Mouse (Mus musculus): ENCODE results near the gene Dyrk1b. TPM values are rescaled to one million over a fixed set of nuclear protein-coding genes. Genes with fewer than 3 reads are reported as not detected.

Dyrk1b gene
- polyA plus RNA-seq, 1 experiment from 2014 or later, result 17.3 TPM

DNA sequence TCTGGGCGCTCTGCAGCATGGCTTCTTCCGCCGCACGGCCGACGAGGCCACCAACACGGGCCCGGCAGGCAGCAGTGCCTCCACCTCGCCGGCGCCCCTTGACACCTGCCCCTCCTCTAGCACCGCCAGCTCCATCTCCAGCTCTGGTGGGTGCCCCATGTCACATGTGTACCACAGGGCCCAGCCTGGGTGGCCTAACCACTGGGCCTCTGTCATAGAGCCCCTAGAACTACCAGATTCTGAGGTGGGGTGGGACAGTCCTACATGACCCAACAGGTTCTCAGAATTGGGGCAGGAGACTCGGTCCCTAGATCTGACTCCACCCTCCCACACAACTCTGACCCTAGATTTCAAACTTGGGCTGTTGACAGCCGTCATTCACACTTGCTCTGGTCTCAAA, 6.6 kb downstream of the Dyrk1b start:
- Histone ChIP-seq H3K27ac (replicated peaks; ENCODE audit: low read depth, low read length) (no peak overlapping the region), H3K27me3 (ENCODE audit: control insufficient read depth, insufficient read depth, low read length) (no peaks in the 10 kb centered on the region), H3K4me1 (ENCODE audit: control insufficient read depth, insufficient read depth, low read length) (peaks cover 6% of the 10 kb centered on the region; the same call in 1 of the 2 replicates), H3K9ac (replicated peaks; ENCODE audit: low read length) (no peak overlapping the region), H3K36me3 (ENCODE audit: control insufficient read depth, insufficient read depth, low read length) (peaks cover 98% of the 10 kb centered on the region), H3K9me3 (ENCODE audit: control insufficient read depth, low read length) (no peaks in the 10 kb centered on the region), H3K4me2 (ENCODE audit: low read length) (no peak overlapping the region), H3K4me3 (replicated peaks; ENCODE audit: low read depth, low read length) (no peak overlapping the region)
- DNase-seq (no peak), ATAC-seq (ENCODE audit: low FRiP score, low TSS enrichment) (peak; percentile 18; the same call in 1 of the 2 replicates)
- WGBS, result 94% methylated on average over 14 of the region's 14 CpGs

- ATAC-seq (ENCODE audit: low FRiP score, low TSS enrichment) (no peak), DNase-seq (no peak)
- no peak overlapping the region for H3K27ac ChIP-seq (replicated peaks; ENCODE audit: low read depth, low read length)
- no peaks in the 10 kb centered on the region for H3K9me3 ChIP-seq (ENCODE audit: control insufficient read depth, low read length)
- H3K4me3 ChIP-seq (replicated peaks; ENCODE audit: low read depth, low read length), result no peak overlapping the region
- no peaks in the 10 kb centered on the region for H3K4me1 ChIP-seq (ENCODE audit: control insufficient read depth, insufficient read depth, low read length)
- WGBS, result 94% methylated on average over 8 of the region's 8 CpGs
- no peaks in the 10 kb centered on the region for H3K27me3 ChIP-seq (ENCODE audit: control insufficient read depth, insufficient read depth, low read length)
- H3K4me2 ChIP-seq (ENCODE audit: low read length), result no peak overlapping the region
- H3K9ac ChIP-seq (replicated peaks; ENCODE audit: low read length), result no peak overlapping the region
- peaks cover 99% of the 10 kb centered on the region for H3K36me3 ChIP-seq (ENCODE audit: control insufficient read depth, insufficient read depth, low read length)
Measured at GRCm38 (mm10) chr7:28186631-28187030, 7.4 kb downstream of the Dyrk1b start.

GRCm38 (mm10) chr7:28191489-28191888, 12.2 kb downstream of the Dyrk1b start:
- Histone ChIP-seq H3K9ac (replicated peaks; ENCODE audit: low read length) (no peak overlapping the region), H3K4me3 (replicated peaks; ENCODE audit: low read depth, low read length) (no peak overlapping the region), H3K9me3 (ENCODE audit: control insufficient read depth, low read length) (no peaks in the 10 kb centered on the region), H3K27ac (replicated peaks; ENCODE audit: low read depth, low read length) (no peak overlapping the region), H3K27me3 (ENCODE audit: control insufficient read depth, insufficient read depth, low read length) (no peaks in the 10 kb centered on the region), H3K36me3 (ENCODE audit: control insufficient read depth, insufficient read depth, low read length) (peaks cover 88% of the 10 kb centered on the region), H3K4me1 (ENCODE audit: control insufficient read depth, insufficient read depth, low read length) (no peaks in the 10 kb centered on the region), H3K4me2 (ENCODE audit: low read length) (no peak overlapping the region)
- no peak for ATAC-seq (ENCODE audit: low FRiP score, low TSS enrichment)
- no peak for DNase-seq
- whole genome bisulfite sequencing, result 96% methylated on average over 3 of the region's 3 CpGs

GRCm38 (mm10) chr7:28191903-28192302, 12.6 kb downstream of the Dyrk1b start:
- Histone ChIP-seq H3K4me2 (ENCODE audit: low read length) (no peak overlapping the region), H3K4me3 (replicated peaks; ENCODE audit: low read depth, low read length) (no peak overlapping the region), H3K27ac (replicated peaks; ENCODE audit: low read depth, low read length) (no peak overlapping the region), H3K9ac (replicated peaks; ENCODE audit: low read length) (no peak overlapping the region), H3K36me3 (ENCODE audit: control insufficient read depth, insufficient read depth, low read length) (peaks cover 84% of the 10 kb centered on the region), H3K4me1 (ENCODE audit: control insufficient read depth, insufficient read depth, low read length) (no peaks in the 10 kb centered on the region), H3K27me3 (ENCODE audit: control insufficient read depth, insufficient read depth, low read length) (no peaks in the 10 kb centered on the region), H3K9me3 (ENCODE audit: control insufficient read depth, low read length) (no peaks in the 10 kb centered on the region)
- DNase-seq (no peak), ATAC-seq (ENCODE audit: low FRiP score, low TSS enrichment) (no peak)
- WGBS, result 93% methylated on average over 1 of the region's 1 CpGs

- H3K9ac ChIP-seq (replicated peaks; ENCODE audit: low read length), result no peak overlapping the region
- H3K27ac ChIP-seq (replicated peaks; ENCODE audit: low read depth, low read length), result no peak overlapping the region
- ATAC-seq (ENCODE audit: low FRiP score, low TSS enrichment) (no peak), DNase-seq (no peak)
- no peak overlapping the region for H3K4me2 ChIP-seq (ENCODE audit: low read length)
- 89% methylated on average over 5 of the region's 5 CpGs for WGBS
- peaks cover 58% of the 10 kb centered on the region for H3K36me3 ChIP-seq (ENCODE audit: control insufficient read depth, insufficient read depth, low read length)
- no peaks in the 10 kb centered on the region for H3K9me3 ChIP-seq (ENCODE audit: control insufficient read depth, low read length)
- H3K4me3 ChIP-seq (replicated peaks; ENCODE audit: low read depth, low read length), result no peak overlapping the region
- H3K27me3 ChIP-seq (ENCODE audit: control insufficient read depth, insufficient read depth, low read length), result no peaks in the 10 kb centered on the region
- no peaks in the 10 kb centered on the region for H3K4me1 ChIP-seq (ENCODE audit: control insufficient read depth, insufficient read depth, low read length)
Measured at GRCm38 (mm10) chr7:28195414-28196098, 16.3 kb downstream of the Dyrk1b start.

GRCm38 (mm10) chr7:28196528-28196927, 17.3 kb downstream of the Dyrk1b start:
- ATAC-seq (ENCODE audit: low FRiP score, low TSS enrichment), result no peak
- no peak overlapping the region for H3K27ac ChIP-seq (replicated peaks; ENCODE audit: low read depth, low read length)
- no peaks in the 10 kb centered on the region for H3K9me3 ChIP-seq (ENCODE audit: control insufficient read depth, low read length)
- 85% methylated on average over 14 of the region's 14 CpGs for WGBS
- H3K4me2 ChIP-seq (ENCODE audit: low read length), result no peak overlapping the region
- H3K4me3 ChIP-seq (replicated peaks; ENCODE audit: low read depth, low read length), result no peak overlapping the region
- H3K36me3 ChIP-seq (ENCODE audit: control insufficient read depth, insufficient read depth, low read length), result peaks cover 48% of the 10 kb centered on the region
- H3K27me3 ChIP-seq (ENCODE audit: control insufficient read depth, insufficient read depth, low read length), result no peaks in the 10 kb centered on the region
- H3K4me1 ChIP-seq (ENCODE audit: control insufficient read depth, insufficient read depth, low read length), result no peaks in the 10 kb centered on the region
- no peak for DNase-seq
- no peak overlapping the region for H3K9ac ChIP-seq (replicated peaks; ENCODE audit: low read length)

- H3K9ac ChIP-seq (replicated peaks; ENCODE audit: low read length), result no peak overlapping the region
- H3K27ac ChIP-seq (replicated peaks; ENCODE audit: low read depth, low read length), result no peak overlapping the region
- H3K27me3 ChIP-seq (ENCODE audit: control insufficient read depth, insufficient read depth, low read length), result no peaks in the 10 kb centered on the region
- H3K9me3 ChIP-seq (ENCODE audit: control insufficient read depth, low read length), result no peaks in the 10 kb centered on the region
- 82% methylated on average over 4 of the region's 4 CpGs for WGBS
- H3K4me3 ChIP-seq (replicated peaks; ENCODE audit: low read depth, low read length), result no peak overlapping the region
- peaks cover 25% of the 10 kb centered on the region for H3K36me3 ChIP-seq (ENCODE audit: control insufficient read depth, insufficient read depth, low read length)
- no peak for DNase-seq
- no peaks in the 10 kb centered on the region for H3K4me1 ChIP-seq (ENCODE audit: control insufficient read depth, insufficient read depth, low read length)
- no peak for ATAC-seq (ENCODE audit: low FRiP score, low TSS enrichment)
- H3K4me2 ChIP-seq (ENCODE audit: low read length), result no peak overlapping the region
Measured at GRCm38 (mm10) chr7:28199054-28199453, 19.8 kb downstream of the Dyrk1b start.

GRCm38 (mm10) chr7:28203207-28204108, 24.2 kb downstream of the Dyrk1b start:
- Histone ChIP-seq H3K4me1 (ENCODE audit: control insufficient read depth, insufficient read depth, low read length) (no peaks in the 10 kb centered on the region), H3K9me3 (ENCODE audit: control insufficient read depth, low read length) (no peaks in the 10 kb centered on the region), H3K4me2 (ENCODE audit: low read length) (no peak overlapping the region), H3K27ac (replicated peaks; ENCODE audit: low read depth, low read length) (no peak overlapping the region), H3K27me3 (ENCODE audit: control insufficient read depth, insufficient read depth, low read length) (no peaks in the 10 kb centered on the region), H3K4me3 (replicated peaks; ENCODE audit: low read depth, low read length) (no peak overlapping the region), H3K36me3 (ENCODE audit: control insufficient read depth, insufficient read depth, low read length) (peaks cover 2% of the 10 kb centered on the region), H3K9ac (replicated peaks; ENCODE audit: low read length) (no peak overlapping the region)
- DNase-seq (no peak), ATAC-seq (ENCODE audit: low FRiP score, low TSS enrichment) (no peak)
- WGBS, result 70% methylated on average over 19 of the region's 19 CpGs

All from midbrain, embryonic 14.5 days (tissue).